Mouse (Mus musculus) induced T-regulatory cell, adult 2 months (primary cell): ENCODE measurements around the gene B3gnt2.

Experiments used
- DNase-seq: peaks from one replicate; pipeline ENCODE4 v3.0.0-alpha.2; 2012; ENCODE audit warnings: low read depth

The B3gnt2 gene

GRCm38 (mm10) chr11:22860335-22861227, at the start of gene B3gnt2:
TSS of gene B3gnt2 (minus strand) at chr11:22860961.
- DNase-seq = peak; percentile 83

- no peak for DNase-seq
These were observed 45.7 kb upstream of the B3gnt2 start for GRCm38 (mm10) chr11:22906453-22906865.

- peak; percentile 61 for DNase-seq
These were observed 42.2 kb upstream of the B3gnt2 start for GRCm38 (mm10) chr11:22902923-22903322.

DNA sequence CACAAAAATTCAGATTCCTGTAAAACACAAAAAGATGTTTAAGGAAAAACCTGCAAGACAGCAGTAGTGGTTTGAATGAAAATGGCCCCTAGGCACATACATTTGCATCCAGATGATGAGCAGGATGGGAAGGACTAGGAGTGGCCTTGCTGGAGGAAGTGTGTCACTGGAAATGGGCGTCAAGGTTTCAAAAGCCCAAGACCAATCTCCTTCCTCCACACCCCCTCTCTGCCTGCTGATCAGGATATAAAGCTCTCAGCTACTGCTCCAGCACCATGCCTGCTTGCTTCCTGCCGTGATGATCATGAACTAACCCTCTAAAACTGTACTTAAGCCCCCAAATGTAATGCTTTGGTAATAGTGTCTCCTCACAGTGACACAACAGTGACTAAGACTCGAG, 39.3 kb upstream of the B3gnt2 start:
- DNase-seq = peak; percentile 37

DNA sequence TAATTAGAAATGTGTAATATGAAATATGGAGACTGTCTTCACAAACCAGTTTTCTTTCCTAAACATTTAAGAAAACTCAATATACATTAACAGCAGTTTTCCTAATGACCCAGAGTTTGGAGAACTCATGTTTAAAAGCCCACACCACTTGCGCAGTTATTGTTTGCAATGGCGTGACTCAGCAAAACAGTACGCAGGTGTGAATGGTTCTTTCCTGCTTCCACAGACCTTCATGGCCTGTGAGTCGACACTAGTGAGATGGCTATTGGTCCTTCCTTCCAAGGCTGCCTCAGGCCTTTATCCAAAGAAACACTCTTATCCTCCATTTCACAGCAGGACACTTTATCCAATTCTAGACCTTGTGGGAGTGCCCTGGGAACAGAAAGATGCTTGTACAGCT, 36.9 kb upstream of the B3gnt2 start:
- no peak for DNase-seq

GRCm38 (mm10) chr11:22897127-22897526, 36.4 kb upstream of the B3gnt2 start:
- no peak for DNase-seq

DNA sequence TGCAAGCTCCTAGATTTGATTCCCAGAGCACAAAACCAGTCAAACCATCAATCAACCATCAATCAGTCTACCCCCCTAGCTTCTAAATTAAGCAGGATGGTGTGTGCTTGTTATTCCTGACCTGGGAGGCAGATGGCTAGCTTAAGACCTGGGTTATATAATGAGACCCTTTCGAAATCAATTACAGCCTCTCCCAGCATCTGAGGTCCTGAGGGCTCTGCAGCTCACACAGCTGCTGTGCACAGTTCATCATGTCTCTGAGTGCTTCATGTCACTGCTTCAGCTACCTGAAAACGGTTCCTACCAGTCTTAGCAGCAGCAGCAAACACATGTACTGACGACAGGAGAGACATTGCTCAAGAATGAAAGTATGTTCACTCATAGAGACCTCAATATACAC, 32.3 kb upstream of the B3gnt2 start:
- no peak for DNase-seq

DNA sequence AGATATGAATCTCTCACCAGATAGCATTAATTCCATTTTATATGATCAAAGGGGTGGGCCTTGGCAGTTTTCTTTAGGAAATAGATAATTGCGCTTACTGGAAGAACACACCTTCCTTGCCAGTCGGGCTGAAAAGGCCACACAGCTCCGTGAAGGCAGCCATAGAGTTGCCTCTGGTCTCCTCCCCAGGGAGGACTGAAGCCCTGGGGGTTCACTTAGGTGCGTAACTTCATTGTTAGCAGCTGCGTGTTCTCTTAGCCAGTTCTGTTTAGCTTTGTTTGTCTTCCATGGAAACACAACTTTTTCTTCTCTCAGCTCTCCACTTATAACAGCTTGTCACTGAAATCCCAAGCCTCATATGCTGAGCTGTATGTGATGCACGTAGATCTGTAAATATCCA, 31.7 kb upstream of the B3gnt2 start:
- no peak for DNase-seq

DNA sequence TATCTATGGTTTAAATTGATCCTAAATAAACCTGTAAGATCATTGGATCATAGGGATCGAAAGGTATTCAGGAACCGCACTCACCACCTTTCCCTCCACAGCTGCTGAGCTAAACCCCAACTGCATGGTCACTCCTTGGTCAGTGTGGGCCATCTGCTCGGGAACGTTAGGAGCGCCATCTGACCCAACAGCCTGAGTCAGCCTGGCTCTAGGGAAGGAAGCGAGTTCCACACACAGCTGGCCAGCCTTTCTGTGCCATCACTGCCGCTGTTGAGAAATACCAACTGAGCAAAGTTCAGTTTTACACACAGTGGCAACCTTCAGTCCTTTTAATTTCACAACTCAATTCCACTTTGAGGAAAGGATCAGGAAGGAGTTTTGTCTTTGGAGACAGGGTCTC, 31.1 kb upstream of the B3gnt2 start:
- DNase-seq = no peak

- no peak for DNase-seq
These were observed 30.5 kb upstream of the B3gnt2 start for GRCm38 (mm10) chr11:22891242-22891641.

GRCm38 (mm10) chr11:22889224-22889623, 28.5 kb upstream of the B3gnt2 start:
- no peak for DNase-seq

DNA sequence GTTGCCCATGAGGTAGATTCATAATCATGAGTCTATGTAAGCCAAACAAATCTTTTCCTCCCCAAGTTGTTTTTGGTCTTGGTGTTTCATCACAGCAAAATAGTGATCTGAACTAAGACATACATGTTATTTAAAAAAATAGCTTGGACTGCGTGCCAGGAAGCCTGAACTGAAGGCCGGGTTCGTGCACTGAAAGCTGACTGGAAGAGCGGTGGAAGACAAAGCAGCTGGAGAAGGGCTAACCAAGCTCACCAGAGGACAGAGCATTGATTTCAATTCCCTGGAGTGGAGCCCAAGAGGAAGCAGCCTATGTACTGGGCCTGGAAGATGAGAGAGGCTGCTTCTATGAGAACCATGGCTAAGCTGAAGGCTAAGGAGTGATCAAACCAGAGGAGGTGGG, 26.2 kb upstream of the B3gnt2 start:
- no peak for DNase-seq

DNA sequence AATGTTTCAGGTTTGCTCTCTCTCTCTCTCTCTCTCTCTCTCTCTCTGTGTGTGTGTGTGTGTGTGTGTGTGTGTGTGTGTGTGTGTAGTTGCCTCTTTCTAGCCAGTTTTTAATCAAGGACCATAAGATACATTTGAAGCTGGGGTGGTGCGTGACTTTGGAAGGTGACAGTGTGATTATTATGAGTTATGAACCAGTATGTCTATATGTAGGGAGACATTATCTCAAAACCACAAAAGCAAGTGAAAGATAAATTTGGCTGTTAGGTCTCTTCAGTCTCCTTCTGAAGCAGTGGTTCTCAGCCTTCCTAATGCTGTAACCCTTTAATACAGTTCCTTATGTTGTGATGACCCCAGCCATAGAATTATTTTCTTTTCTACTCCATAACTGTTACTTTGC, 24.6 kb upstream of the B3gnt2 start:
- no peak for DNase-seq

DNA sequence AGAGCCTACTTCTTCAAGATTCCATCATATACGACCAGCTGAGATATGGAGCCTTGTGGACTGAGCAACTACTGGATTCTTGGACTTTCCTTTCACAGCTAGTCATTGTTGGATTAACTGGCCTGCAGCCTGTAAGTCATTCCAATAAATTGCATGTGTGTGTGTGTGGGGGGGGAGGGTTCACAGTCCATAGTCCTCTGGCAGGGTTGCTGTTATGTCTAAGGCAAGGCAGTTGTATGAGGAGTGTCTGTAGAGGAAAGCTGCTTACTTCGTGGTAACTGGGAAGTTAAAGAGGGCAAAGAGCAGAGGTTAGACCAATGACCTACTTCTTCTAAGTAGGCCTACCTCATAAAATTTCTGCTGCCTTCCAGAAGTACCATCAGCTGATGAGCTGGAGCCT, 22.9 kb upstream of the B3gnt2 start:
- DNase-seq = no peak

DNA sequence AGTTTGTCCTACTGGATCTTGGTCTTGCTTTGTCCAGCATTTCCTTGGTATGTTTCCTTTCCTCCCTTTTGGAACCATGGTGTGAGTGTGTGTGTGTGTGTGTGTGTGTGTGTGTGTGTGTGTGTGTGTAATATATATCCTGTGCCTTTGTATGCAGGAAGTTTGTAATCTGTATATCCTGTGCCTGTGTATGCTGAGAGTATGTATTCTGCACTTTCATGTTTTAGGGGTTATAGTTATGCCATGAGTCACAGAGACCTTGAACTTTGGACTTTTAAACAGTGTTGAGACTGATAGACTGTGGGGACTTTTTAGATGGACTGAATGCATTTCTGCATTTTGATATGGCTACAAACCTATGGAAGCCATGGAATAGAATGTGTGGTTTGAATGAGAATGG, 22.2 kb upstream of the B3gnt2 start:
- no peak for DNase-seq

GRCm38 (mm10) chr11:22880383-22881172, 19.8 kb upstream of the B3gnt2 start:
- no peak for DNase-seq

DNA sequence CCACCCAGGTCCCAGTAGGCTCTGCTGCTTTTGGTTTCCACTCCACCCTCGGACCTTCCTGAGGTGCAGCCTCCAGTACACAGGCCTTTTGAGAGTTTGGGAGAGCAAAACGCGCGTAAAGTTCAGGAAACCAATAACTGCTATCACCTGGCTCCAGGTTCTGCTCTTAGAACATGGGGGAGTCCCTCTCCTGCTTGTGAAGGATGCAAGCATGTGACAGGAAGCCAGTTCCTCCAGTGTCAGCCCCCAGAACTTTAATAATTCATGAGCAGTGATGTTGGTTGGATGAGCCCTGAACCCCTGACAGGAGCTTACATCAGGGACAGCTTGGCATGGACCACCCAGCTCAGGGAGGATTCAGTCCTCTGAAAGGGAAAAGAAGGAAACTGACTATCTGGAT, 18.9 kb upstream of the B3gnt2 start:
- DNase-seq = no peak

DNA sequence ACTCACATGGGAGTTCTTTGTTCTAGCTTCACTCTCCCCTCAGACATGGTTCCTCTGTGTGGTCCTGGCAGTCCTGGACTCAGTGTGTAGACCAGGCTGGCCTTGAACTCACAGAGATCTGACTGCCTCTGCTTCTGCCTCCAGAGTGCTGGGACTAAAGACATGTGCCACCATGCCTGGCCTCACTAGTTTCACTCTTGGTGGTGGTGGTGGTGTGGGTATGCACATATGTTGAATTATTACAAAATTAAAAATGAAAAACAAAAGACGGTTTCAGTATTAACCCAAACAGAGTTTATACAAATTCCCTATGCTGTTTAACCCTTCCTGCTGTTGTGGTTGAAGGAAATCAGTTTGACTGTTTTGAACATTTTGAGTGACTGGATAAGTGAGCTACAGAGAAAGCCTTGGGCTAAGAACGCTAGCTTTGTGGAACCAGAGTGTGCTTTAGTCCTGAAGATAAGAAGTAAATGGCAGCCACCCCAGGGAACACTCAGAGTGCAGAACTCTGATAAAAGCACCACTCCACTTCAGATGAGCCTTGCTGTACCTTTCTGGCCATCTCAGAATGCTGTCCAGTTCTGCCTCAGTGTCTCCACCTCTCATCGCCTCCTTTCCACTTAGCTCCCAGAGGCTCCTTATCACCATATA, 16.0 kb upstream of the B3gnt2 start:
- no peak for DNase-seq

DNA sequence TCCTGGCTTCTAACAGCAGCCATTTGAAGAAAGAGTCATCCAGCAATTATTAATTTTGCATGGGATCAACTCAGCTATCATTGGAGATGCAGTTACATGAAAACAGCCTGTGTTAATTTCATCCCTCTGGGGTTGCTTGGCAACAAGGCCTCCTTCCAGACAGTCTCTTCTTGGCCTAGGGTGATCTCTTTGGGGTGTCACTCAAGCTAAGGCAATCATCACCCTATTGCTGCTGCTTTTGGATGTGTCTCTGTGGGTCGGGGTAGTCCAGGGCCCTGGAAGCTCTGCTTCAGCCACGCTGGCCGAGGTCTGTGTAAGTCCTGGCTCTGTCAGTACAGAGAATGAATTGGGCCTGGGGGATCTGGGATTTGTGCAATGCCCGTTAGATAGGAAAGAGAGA, 14.5 kb upstream of the B3gnt2 start:
- no peak for DNase-seq

GRCm38 (mm10) chr11:22874747-22875146, 14.0 kb upstream of the B3gnt2 start:
- no peak for DNase-seq

GRCm38 (mm10) chr11:22873383-22873782, 12.6 kb upstream of the B3gnt2 start:
- no peak for DNase-seq

GRCm38 (mm10) chr11:22872307-22872680, 11.5 kb upstream of the B3gnt2 start:
- no peak for DNase-seq
